Mouse (Mus musculus) layer of hippocampus, postnatal 14 days (tissue): ENCODE results near the gene Bhlha15. TPM values are rescaled to one million over a fixed set of nuclear protein-coding genes. Genes with fewer than 3 reads are reported as not detected.

Experiments used
- DNase-seq, 2 experiments: peaks; one replicate each; pipeline ENCODE4 v3.0.0; 2021 to 2022; ENCODE audit warnings: low spot score in 2 of 2, mixed read lengths in 1 of 2
- long read RNA-seq, 2 experiments: library from polyadenylated mRNA; stranded (forward); transcript quantifications; one replicate each; pipeline ENCODE4 v2.0.0; 2021
- total RNA-seq, 2 experiments: library from RNA; stranded (reverse); gene quantifications; 2 replicates each; pipeline ENCODE4 v1.2.3; 2021

Gene Bhlha15
- total RNA-seq, result under 1 TPM in 1 of 2 experiments, not detected in 1; 0.45 TPM
- long read RNA-seq, experiment 1, result 0 reads
- long read RNA-seq, experiment 2, result 0 reads

DNA sequence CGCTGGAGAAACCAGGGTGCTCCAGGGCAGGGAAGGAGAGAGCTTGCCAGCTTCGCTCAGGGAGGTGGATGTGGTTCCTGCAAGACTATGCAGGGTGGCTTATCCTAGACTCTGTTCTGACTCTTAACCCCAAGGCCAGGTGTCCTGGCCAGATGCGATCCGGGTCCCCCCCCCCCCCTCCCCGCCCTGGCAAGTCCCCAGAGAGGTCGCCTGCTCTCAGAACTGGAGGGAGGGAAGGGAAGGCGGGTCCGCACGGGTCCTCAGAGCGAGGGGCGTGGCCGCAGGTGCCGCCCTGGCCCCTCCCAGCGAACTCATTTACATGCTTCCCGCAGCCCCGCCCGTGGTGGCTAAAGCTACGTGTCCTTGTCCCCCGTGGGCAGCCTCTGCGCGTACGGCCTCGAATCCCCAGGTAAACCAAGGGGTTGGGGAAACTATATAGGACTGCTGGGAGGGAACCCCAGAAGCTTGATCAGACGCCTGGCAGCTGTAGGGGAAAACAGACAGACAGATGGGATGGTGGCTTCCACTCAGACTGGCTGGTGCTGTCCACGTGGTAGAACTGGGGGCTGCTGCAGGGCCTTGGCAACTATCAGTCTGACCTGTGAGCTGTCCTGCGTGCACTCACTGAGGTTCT lies at the start of gene Bhlha15:
Gene Bhlha15 (plus strand): TSS at position 337 of the 634 bp plus-strand sequence.
- DNase-seq, result no peak

DNA sequence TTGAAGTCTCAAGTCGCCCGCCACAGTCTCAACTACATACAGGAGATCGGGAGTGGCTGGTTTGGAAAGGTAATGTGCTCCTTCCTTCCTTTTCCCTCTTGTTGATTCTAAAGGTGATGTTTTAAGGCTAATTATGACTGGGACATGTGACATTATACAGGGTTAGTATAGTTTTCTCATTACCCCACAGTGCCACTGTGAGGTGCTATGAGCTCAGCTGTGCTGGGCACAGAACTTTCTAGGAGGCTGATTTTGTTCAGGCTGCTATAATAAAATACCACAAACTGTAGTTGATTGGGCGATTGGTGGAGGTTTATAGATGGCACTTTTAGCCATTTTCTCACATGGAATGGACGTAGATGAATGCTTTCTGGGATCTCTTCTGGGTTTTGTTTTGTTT lies 46.6 kb upstream of the Bhlha15 start:
- no peak for DNase-seq

DNA sequence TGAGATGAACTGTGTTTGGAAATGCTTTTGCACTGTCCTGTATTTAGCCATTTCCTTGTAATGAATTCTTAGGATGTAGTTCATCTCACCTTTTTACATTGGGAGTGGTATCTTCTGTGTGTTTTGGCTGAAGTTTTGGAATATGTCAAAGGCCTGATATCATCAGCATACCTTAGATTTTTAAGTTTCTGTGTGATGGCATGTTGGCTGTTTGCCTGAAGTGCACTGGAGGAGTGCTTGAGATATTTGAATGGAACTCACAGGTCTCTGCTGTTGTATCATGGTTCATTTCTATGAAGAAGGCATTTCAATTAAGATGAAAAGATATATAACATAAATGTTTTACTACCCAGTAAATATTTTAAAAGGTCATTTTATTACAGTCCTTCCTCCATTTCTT lies 43.2 kb upstream of the Bhlha15 start:
- no peak for DNase-seq

DNA sequence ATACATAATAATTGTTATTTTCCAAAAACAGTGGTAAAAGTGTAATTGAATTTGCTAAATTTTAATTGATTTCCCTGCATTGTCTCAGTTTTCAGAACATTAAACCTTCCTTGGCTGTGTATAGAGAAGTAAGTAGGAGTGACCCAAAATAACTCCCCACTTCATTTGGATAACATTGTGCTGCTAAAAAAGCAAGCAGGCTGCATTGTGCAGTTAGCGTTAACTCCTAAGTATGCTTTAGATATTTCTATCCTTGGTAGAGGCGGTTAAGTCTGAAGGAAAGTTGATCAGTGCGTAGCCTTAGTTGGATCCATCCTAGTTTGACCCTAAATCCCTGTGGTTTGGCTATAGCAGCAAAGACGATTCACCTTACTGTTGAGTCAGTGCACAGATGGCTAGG lies 40.6 kb upstream of the Bhlha15 start:
- DNase-seq, result no peak

- no peak for DNase-seq
Measured at GRCm38 (mm10) chr5:144151270-144151669, 38.8 kb upstream of the Bhlha15 start.

- DNase-seq, result peak; percentile 41 to 84
Measured at GRCm38 (mm10) chr5:144154528-144154927, 35.6 kb upstream of the Bhlha15 start.

GRCm38 (mm10) chr5:144158604-144159003 lies 31.5 kb upstream of the Bhlha15 start:
- DNase-seq, result peak; percentile 24 to 69

DNA sequence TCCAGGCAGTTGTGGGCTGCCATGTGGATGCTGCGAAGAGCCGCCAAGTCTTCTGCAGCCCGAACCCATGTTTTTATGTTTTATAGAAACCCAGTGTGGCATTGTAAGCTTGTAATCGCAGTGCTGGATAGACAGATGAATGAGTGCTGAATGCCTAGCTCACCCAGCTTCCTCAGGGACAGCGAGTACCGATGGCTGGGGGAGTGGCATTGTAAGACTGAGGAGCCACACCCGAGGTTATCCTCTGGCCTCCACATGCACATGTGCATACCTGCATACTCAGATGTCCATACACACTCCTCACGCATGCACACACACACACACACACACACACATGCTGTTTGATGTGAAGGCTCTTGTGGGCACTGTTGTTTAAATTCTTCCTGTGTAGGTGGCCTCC lies 30.9 kb upstream of the Bhlha15 start:
- no peak for DNase-seq

DNA sequence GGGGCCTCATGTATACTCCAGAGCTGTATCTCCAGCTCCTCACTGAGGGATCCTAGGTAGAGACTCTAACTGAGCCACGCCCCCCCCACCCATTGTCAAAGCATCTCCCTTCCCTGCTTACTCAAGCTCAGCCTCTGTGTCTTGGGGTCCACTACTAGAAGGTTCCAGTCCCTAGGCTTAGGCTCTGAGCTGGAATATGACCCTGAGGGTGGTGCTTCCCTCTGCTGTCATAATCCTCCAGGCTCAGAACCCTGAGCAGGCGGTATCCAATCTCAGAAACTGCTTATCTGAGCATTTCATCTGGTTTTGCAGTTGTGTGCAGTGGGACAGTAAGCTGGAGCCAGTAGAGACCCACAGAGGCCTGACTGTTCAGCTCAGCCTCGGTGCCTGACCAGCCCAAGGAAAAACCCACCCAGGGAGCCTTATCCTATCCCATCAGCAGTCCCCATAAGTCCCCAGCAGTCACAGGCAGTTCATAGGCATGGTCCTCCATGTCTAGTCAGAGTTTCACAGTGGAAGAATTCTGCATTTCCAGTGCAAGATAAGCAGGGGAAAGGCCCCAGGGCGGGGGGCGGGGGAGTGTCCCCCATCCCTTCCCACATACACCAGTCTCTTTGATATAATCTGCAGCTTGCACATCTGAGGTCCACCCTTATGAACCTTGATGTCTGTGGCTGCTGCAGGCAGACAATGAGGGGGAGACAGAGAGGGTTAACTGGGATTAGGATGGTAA lies 27.8 kb upstream of the Bhlha15 start:
- no peak for DNase-seq

GRCm38 (mm10) chr5:144162813-144163517 lies 27.1 kb upstream of the Bhlha15 start:
- no peak for DNase-seq

GRCm38 (mm10) chr5:144165756-144166155 lies 24.3 kb upstream of the Bhlha15 start:
- no peak for DNase-seq

- peak in 1 of 2 experiments; percentile 66 for DNase-seq
Measured at GRCm38 (mm10) chr5:144169275-144169975, 20.7 kb upstream of the Bhlha15 start.

DNA sequence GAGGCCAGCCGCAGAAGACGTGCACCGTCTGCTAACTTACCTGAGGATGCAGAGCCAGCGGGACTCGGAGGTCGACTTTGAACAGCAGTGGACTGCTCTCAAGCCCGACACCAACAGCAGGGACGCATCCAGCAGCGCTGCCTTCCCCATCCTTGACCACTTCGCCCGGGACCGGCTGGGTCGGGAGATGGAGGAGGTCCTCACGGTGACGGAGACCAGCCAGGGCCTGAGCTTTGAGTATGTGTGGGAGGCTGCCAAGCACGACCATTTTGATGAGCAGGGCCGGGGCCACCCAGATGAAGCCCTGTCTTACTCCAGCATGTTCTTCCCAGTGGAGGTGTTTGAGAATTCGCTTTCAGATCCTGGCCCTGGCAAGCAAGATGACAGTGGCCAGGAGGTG lies 16.4 kb upstream of the Bhlha15 start:
- DNase-seq, result no peak

- no peak for DNase-seq
Measured at GRCm38 (mm10) chr5:144178216-144178615, 11.9 kb upstream of the Bhlha15 start.

GRCm38 (mm10) chr5:144181249-144181648 lies 8.8 kb upstream of the Bhlha15 start:
- DNase-seq, result no peak

GRCm38 (mm10) chr5:144182542-144183247 lies 7.4 kb upstream of the Bhlha15 start:
- DNase-seq, result no peak

- no peak for DNase-seq
Measured at GRCm38 (mm10) chr5:144183248-144183559, 6.9 kb upstream of the Bhlha15 start.

GRCm38 (mm10) chr5:144183647-144184335 lies 6.3 kb upstream of the Bhlha15 start:
- no peak for DNase-seq

- no peak for DNase-seq
Measured at GRCm38 (mm10) chr5:144184350-144185045, 5.6 kb upstream of the Bhlha15 start.

- no peak for DNase-seq
Measured at GRCm38 (mm10) chr5:144188422-144188821, 1.7 kb upstream of the Bhlha15 start.
